Comparison of ENCODE assay signal across 9 mouse cellular contexts in genomic region chr3:138857805-138858546, GRCm38 (mm10).
DNase-seq lines count a peak whose midpoint lies in the region; ATAC-seq lines count a peak whose summit lies in the region.
"Had no signal": no experiment of that assay in that cellular context is flagged by ENCODE, and none has a peak within 500 bp of the region (broad histone marks: within the 10 kb centered on the region; RNA-seq: fewer than 3 reads in every experiment).

No protein-coding gene starts in this region.

- H3K36me3 ChIP-seq in limb, embryonic 12.5 days: no peaks in the 10 kb centered on the region

- H3K27me3 ChIP-seq in limb, embryonic 12.5 days: no peaks in the 10 kb centered on the region

- WGBS in limb, embryonic 12.5 days: 22% methylated on average over 12 of the region's 12 CpGs

- ATAC-seq in limb, embryonic 12.5 days (ENCODE audit: insufficient number of reproducible peaks, insufficient read depth, low FRiP score, low TSS enrichment, low read depth): peak; percentile 50

- DNase-seq in adrenal gland, postnatal 10 days: peak; percentile 27
- DNase-seq in adrenal gland, postnatal 25 days: no peak
- peak; percentile 45 for DNase-seq in lung, postnatal 10 days
- DNase-seq in lung, postnatal 14 days: no peak
- no peak for DNase-seq in gastrocnemius, postnatal 36 days
- no peak for DNase-seq in urinary bladder, postnatal 14 days (ENCODE audit: low spot score)
- no peak for DNase-seq in left cerebral cortex, adult 11 months (ENCODE audit: low spot score)

- intact Hi-C loops in gastrocnemius, postnatal 36 days (cut with DNase I): no loop called here

- H3K4me2 ChIP-seq in limb, embryonic 12.5 days: peak overlapping the region; percentile 5; the same call in 1 of the 2 replicates

- no peak overlapping the region for H3K9ac ChIP-seq in limb, embryonic 12.5 days (replicated peaks)

- peaks cover 74% of the 10 kb centered on the region for H3K4me1 ChIP-seq in limb, embryonic 12.5 days (replicated peaks)

- no peaks in the 10 kb centered on the region for H3K9me3 ChIP-seq in limb, embryonic 12.5 days

- H3K4me3 ChIP-seq in limb, embryonic 12.5 days (replicated peaks): no peak overlapping the region

- peak overlapping the region; percentile 90 for H3K27ac ChIP-seq in limb, embryonic 12.5 days
- H3K27ac ChIP-seq: macrophage had no signal

Comparison
In these comparisons a context has a peak if more than half of its experiments do, and no peak if none do; other contexts are left out.
1. DNase-seq: peak in adrenal gland, postnatal 10 days (single experiment) and lung, postnatal 10 days (single experiment); none in adrenal gland, postnatal 25 days (single experiment), lung, postnatal 14 days (single experiment), gastrocnemius, postnatal 36 days (0 of 2), urinary bladder, postnatal 14 days (single experiment) and left cerebral cortex, adult 11 months (single experiment).